In the genomic region with DNA sequence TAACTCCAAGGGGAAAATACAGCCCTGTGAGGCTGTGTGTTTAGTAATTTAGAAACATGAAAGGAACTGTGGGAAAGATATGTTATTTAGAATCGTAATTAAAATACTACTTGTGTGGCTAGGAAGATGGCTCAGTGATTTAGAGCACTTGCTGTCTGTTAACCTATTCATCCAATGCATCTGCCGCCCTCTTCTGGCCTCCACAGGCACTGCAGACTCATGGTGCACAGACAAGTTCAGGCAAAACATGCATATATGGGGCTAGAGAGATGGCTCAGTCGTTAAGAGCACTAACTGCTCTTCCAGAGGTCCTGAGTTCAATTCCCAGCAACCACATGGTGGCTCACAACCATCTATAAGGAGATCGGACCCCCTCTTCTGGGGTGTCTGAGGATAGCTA, we compare ENCODE assay signal across 9 mouse cellular contexts. TPM values are rescaled to one million over a fixed set of nuclear protein-coding genes. Genes with fewer than 3 reads are reported as not detected.
DNase-seq lines count a peak whose midpoint lies in the region; ATAC-seq and TF ChIP-seq lines count a peak whose summit lies in the region.
"Had no signal": no experiment of that assay in that cellular context is flagged by ENCODE, and none has a peak within 500 bp of the region (broad histone marks: within the 10 kb centered on the region; RNA-seq: fewer than 3 reads in every experiment).

No protein-coding gene starts in this region.

- TF ChIP-seq POLR2A in liver, adult 2 months (IDR thresholded peaks at IDR 0.05; ENCODE audit: extremely low read depth, insufficient read depth, low read length), result no peak

- no peak overlapping the region for H3K27ac ChIP-seq in liver, adult 2 months (replicated peaks; ENCODE audit: insufficient read depth, low read depth, low read length)
- H3K27ac ChIP-seq in liver, embryonic 11.5 days (ENCODE audit: low read depth, low read length), result no peak overlapping the region
- H3K27ac ChIP-seq: hindbrain, embryonic 15.5 days had no signal

- 79% methylated on average over 4 of the region's 4 CpGs for WGBS in liver, adult 2 months
- WGBS in liver, embryonic 11.5 days, result 61% methylated on average over 4 of the region's 4 CpGs

- no peaks in the 10 kb centered on the region for H3K4me1 ChIP-seq in liver, adult 2 months (ENCODE audit: control insufficient read depth, insufficient read depth, low read length)
- peaks cover 5% of the 10 kb centered on the region for H3K4me1 ChIP-seq in liver, embryonic 11.5 days (replicated peaks; ENCODE audit: control insufficient read depth, insufficient read depth, low read length)
- H3K4me1 ChIP-seq: hindbrain, embryonic 15.5 days had no signal

- TF ChIP-seq CTCF in liver, adult 2 months (IDR thresholded peaks at IDR 0.05; ENCODE audit: low read depth, low read length), result peak; percentile 69

- H3K4me2 ChIP-seq in liver, embryonic 11.5 days, result no peak overlapping the region
- H3K4me2 ChIP-seq: hindbrain, embryonic 15.5 days had no signal

- no peak for ATAC-seq in liver, embryonic 11.5 days (replicated peaks; ENCODE audit: low FRiP score)

- H3K4me3 ChIP-seq in liver, adult 2 months (ENCODE audit: insufficient read depth, low read depth, low read length), result no peak overlapping the region
- H3K4me3 ChIP-seq in liver, embryonic 11.5 days (ENCODE audit: low read depth, low read length), result no peak overlapping the region
- H3K4me3 ChIP-seq: hindbrain, embryonic 15.5 days had no signal

- H3K36me3 ChIP-seq in liver, adult 2 months (ENCODE audit: control insufficient read depth, insufficient read depth, low read length), result no peaks in the 10 kb centered on the region
- 0 out of 2 replicates have a peak, but pooled peaks cover 3% of the 10 kb centered on the region for H3K36me3 ChIP-seq in liver, embryonic 11.5 days (ENCODE audit: control insufficient read depth, insufficient read depth, low read length)
- H3K36me3 ChIP-seq: hindbrain, embryonic 15.5 days had no signal

- no peak overlapping the region for H3K9ac ChIP-seq in liver, adult 2 months (ENCODE audit: low read depth, low read length)
- H3K9ac ChIP-seq in liver, embryonic 11.5 days (ENCODE audit: low read depth, low read length), result no peak overlapping the region
- H3K9ac ChIP-seq: hindbrain, embryonic 15.5 days had no signal

- H3K27me3 ChIP-seq in liver, adult 2 months (ENCODE audit: control insufficient read depth, insufficient read depth, low read length), result no peaks in the 10 kb centered on the region
- no peaks in the 10 kb centered on the region for H3K27me3 ChIP-seq in liver, embryonic 11.5 days (replicated peaks; ENCODE audit: control insufficient read depth, insufficient read depth, low read length)
- H3K27me3 ChIP-seq: hindbrain, embryonic 15.5 days had no signal

- intact Hi-C loops in left cerebral cortex, postnatal 36 days (cut with DNase I), result no loop called here

- H3K9me3 ChIP-seq in liver, embryonic 11.5 days (ENCODE audit: control insufficient read depth, low read length), result no peaks in the 10 kb centered on the region
- H3K9me3 ChIP-seq: hindbrain, embryonic 15.5 days had no signal

- peak; percentile 34 for DNase-seq in adrenal gland, postnatal 36 days
- no peak for DNase-seq in adrenal gland, adult 18-20 months (ENCODE audit: low spot score in 2 of 2)
- DNase-seq in liver, adult 2 months (ENCODE audit: extremely low read depth, low read depth, low spot score), result no peak
- DNase-seq in liver, embryonic 11.5 days (ENCODE audit: low spot score), result no peak
- DNase-seq in c-Kit-positive CD71-positive TER-119-positive erythroid progenitor cells, embryonic 14.5 days (ENCODE audit: low spot score), result peak; percentile 69
- DNase-seq in lung, postnatal 36 days, result peak; percentile 70
- no peak for DNase-seq in left cerebral cortex, postnatal 36 days (ENCODE audit: low spot score in 2 of 2)
- no peak for DNase-seq in layer of hippocampus, postnatal 25 days (ENCODE audit: extremely low spot score in 1 of 2, low spot score in 1 of 2)

- H3K79me2 ChIP-seq in liver, adult 2 months (ENCODE audit: control insufficient read depth, insufficient read depth, low read length), result no peaks in the 10 kb centered on the region

RNA-seq across cellular contexts. Expression of gene She, which starts 11.1 kb away (rescaled TPM):
- 1 to 10 TPM; 7.8 to 8.5 TPM for total RNA-seq in adrenal gland, postnatal 36 days (2021)
- total RNA-seq in adrenal gland, adult 18-20 months (2021), result 1 to 10 TPM; 7.1 to 7.3 TPM
- 2.3 and 2.5 TPM in 2 replicates for total RNA-seq in liver, adult 2 months (2014; rRNA removed)
- 0.78 TPM in 2 replicates for polyA plus RNA-seq in liver, adult 2 months (2012; rRNA removed)
- 3.2 and 3.9 TPM in 2 replicates for polyA plus RNA-seq in liver, embryonic 11.5 days (2014; fragmentation: Nextera tagmentation; extraction: Ambion mirVana)
- 1 to 10 TPM; 2.9 to 4.0 TPM for total RNA-seq in left cerebral cortex, postnatal 36 days (2021)
- 1 to 10 TPM; 2.7 to 3.1 TPM for total RNA-seq in layer of hippocampus, postnatal 25 days (2021)

Comparison
In these comparisons a context has a peak if more than half of its experiments do, and no peak if none do; other contexts are left out.
1. DNase-seq: peak in adrenal gland, postnatal 36 days (2 of 2), c-Kit-positive CD71-positive TER-119-positive erythroid progenitor cells, embryonic 14.5 days (single experiment) and lung, postnatal 36 days (single experiment); none in adrenal gland, adult 18-20 months (0 of 2), liver, adult 2 months (single experiment), liver, embryonic 11.5 days (single experiment), left cerebral cortex, postnatal 36 days (0 of 2) and layer of hippocampus, postnatal 25 days (0 of 2).